Mouse (Mus musculus) embryonic facial prominence, embryonic 13.5 days (tissue): ENCODE results near the gene Ankrd34a. TPM values are rescaled to one million over a fixed set of nuclear protein-coding genes. Genes with fewer than 3 reads are reported as not detected.

Experiments
- ATAC-seq: fragments of 200-750 bp; cut with Nextera tagmentation; 2 replicates; pipeline ENCODE4 v1.8.0; 2017; ENCODE audit warnings: low read depth; ENCODE audit not compliant: insufficient number of reproducible peaks, insufficient read depth, low FRiP score, low TSS enrichment
- H3K27ac ChIP-seq: fragments of 300-500 bp; sonication (generic); 2 replicates; pipeline ENCODE4 v1.5.1; 2015; ENCODE audit warnings: moderate library complexity, mild to moderate bottlenecking, inconsistent platforms
- H3K27me3 ChIP-seq: fragments of 300-500 bp; sonication (generic); 2 replicates; pipeline ENCODE4 v1.6.1; 2015; ENCODE audit warnings: mild to moderate bottlenecking, inconsistent platforms
- H3K36me3 ChIP-seq: fragments of 300-500 bp; sonication (generic); 2 replicates; pipeline ENCODE4 v1.6.1; 2015; ENCODE audit warnings: mild to moderate bottlenecking, inconsistent platforms
- H3K4me1 ChIP-seq: fragments of 300-500 bp; sonication (generic); 2 replicates; pipeline ENCODE4 v1.6.1; 2015; ENCODE audit warnings: inconsistent platforms
- H3K4me2 ChIP-seq: fragments of 300-500 bp; sonication (generic); 2 replicates; pipeline ENCODE4 v1.6.1; 2015; ENCODE audit warnings: moderate library complexity, mild to moderate bottlenecking, inconsistent platforms
- H3K4me3 ChIP-seq: fragments of 300-500 bp; sonication (generic); 2 replicates; pipeline ENCODE4 v1.5.1; 2015; ENCODE audit warnings: mild to moderate bottlenecking, inconsistent platforms
- H3K9ac ChIP-seq: fragments of 300-500 bp; sonication (generic); 2 replicates; pipeline ENCODE4 v1.6.1; 2015; ENCODE audit warnings: mild to moderate bottlenecking, inconsistent platforms
- H3K9me3 ChIP-seq: fragments of 300-500 bp; sonication (generic); 2 replicates; pipeline ENCODE4 v1.6.1; 2016; ENCODE audit warnings: inconsistent platforms
- WGBS: fragments of 180-500 bp; shearing (Covaris S2); methylation state at CpG from one replicate; pipeline ENCODE4 v1.1.7; 2015; ENCODE audit warnings: mixed read lengths; 5-methylcytosine and 5-hydroxymethylcytosine counted together
- polyA plus RNA-seq: library from polyadenylated mRNA; unstranded; fragments of >200 nt; fragmentation: Nextera tagmentation; extraction: Ambion mirVana; gene quantifications from 2 replicates; pipeline ENCODE4 v1.2.1, GENCODE M21; 2015

Ankrd34a gene
- polyA plus RNA-seq, 1 experiment from 2014 or later: 3.2 TPM

DNA sequence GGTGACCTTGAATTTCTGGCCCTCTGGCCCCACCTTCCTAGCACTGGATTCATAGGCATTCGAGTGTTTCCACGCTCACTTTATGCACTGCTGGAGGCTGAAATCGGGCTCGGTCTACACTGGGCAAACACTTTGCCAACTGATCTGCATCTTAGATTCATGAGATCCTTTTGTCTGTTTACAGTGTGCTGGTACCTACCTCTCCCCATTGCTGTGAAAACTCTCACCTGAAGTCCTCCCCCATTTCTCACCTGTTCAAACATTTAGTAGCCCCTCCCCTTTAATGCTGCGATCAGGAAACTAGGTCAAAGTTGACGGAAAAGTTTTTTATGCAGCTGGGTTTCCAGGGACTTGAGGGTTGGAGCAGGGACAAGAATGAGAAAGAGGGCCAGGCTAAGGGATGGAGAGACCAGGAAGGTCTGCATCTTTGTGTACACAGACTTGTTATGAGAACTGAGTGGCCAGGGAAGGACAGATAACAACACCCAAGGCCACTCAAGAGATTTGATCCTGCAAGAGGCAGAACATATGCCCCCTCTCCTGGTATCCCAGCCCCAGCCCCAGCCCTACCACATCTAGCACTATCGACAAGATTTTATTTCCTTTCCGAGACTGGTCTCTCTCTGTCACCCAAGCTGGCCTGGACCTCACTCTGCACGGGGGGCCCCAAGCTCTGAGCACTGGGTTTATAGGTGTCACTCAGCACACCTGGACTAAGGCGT lies 32.4 kb upstream of the Ankrd34a start:
- H3K4me1 ChIP-seq: peaks cover 34% of the 10 kb centered on the region
- peak overlapping the region; percentile 51; the same call in 1 of the 2 replicates for H3K27ac ChIP-seq
- no peak overlapping the region for H3K4me3 ChIP-seq
- H3K4me2 ChIP-seq: no peak overlapping the region
- no peaks in the 10 kb centered on the region for H3K27me3 ChIP-seq
- peaks cover 22% of the 10 kb centered on the region for H3K36me3 ChIP-seq
- H3K9me3 ChIP-seq: no peaks in the 10 kb centered on the region
- 69% methylated on average over 10 of the region's 10 CpGs for WGBS
- no peak for ATAC-seq
- no peak overlapping the region for H3K9ac ChIP-seq

- Histone ChIP-seq H3K9me3 (no peaks in the 10 kb centered on the region), H3K36me3 (peaks cover 19% of the 10 kb centered on the region), H3K27me3 (no peaks in the 10 kb centered on the region), H3K9ac (no peak overlapping the region), H3K4me2 (no peak overlapping the region), H3K4me1 (peaks cover 30% of the 10 kb centered on the region), H3K4me3 (no peak overlapping the region), H3K27ac (peak overlapping the region; percentile 51; the same call in 1 of the 2 replicates)
- WGBS: 43% methylated on average over 7 of the region's 7 CpGs
- no peak for ATAC-seq
These were observed 31.8 kb upstream of the Ankrd34a start for GRCm38 (mm10) chr3:96564633-96565032.

DNA sequence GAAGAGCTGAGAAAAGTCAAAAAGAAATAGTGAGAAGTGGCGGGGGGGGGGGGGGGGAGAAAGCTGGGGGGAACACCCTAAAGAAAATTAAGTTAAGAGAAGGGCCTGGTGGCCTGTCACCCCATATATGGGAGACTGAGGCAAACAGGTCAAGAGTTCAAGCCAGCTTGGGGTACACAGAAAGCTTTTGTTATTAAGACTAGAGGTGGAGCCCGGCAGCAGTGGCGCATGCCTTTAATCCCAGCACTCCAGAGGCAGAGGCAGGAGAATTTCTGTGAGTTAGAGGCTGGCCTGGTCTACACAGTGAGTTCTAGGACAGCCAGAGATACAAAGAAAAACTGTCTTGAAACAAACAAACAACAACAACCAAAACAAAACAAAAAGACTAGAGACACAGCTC lies 31.3 kb upstream of the Ankrd34a start:
- no peak for ATAC-seq
- Histone ChIP-seq H3K27ac (no peak overlapping the region), H3K9me3 (no peaks in the 10 kb centered on the region), H3K4me1 (peaks cover 25% of the 10 kb centered on the region), H3K27me3 (no peaks in the 10 kb centered on the region), H3K4me2 (no peak overlapping the region), H3K36me3 (peaks cover 14% of the 10 kb centered on the region), H3K9ac (no peak overlapping the region), H3K4me3 (no peak overlapping the region)
- WGBS: 67% methylated on average over 3 of the region's 3 CpGs

- Histone ChIP-seq H3K4me1 (peaks cover 11% of the 10 kb centered on the region; the same call in 1 of the 2 replicates), H3K9me3 (no peaks in the 10 kb centered on the region), H3K36me3 (no peaks in the 10 kb centered on the region), H3K27ac (no peak overlapping the region), H3K4me3 (no peak overlapping the region), H3K27me3 (no peaks in the 10 kb centered on the region), H3K4me2 (no peak overlapping the region), H3K9ac (no peak overlapping the region)
- WGBS: 84% methylated on average over 8 of the region's 8 CpGs
- no peak for ATAC-seq
These were observed 29.6 kb upstream of the Ankrd34a start for GRCm38 (mm10) chr3:96566661-96567450.

DNA sequence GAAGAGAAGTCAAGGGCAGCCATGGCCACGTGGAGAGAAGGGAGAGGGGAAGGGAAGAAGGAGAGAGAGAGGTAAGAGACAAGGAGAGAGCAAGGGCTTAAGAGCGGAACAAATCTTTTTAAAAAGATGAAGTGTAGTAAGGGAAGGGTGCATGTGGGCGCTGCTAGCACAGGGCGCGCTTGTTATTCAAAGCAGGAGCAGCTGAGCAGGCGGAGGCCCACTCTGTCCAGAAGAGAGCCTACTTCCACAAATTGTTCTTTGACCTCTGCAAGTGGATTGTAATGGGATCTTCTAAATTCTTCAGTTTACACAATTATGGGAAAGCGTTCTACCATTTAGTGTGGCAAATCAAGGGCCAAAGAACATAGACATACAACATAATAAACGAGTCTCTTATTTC lies 27.8 kb upstream of the Ankrd34a start:
- no peak overlapping the region for H3K27ac ChIP-seq
- no peaks in the 10 kb centered on the region for H3K36me3 ChIP-seq
- 69% methylated on average over 8 of the region's 8 CpGs for WGBS
- H3K9me3 ChIP-seq: no peaks in the 10 kb centered on the region
- peaks cover 11% of the 10 kb centered on the region; the same call in 1 of the 2 replicates for H3K4me1 ChIP-seq
- H3K4me2 ChIP-seq: no peak overlapping the region
- no peak for ATAC-seq
- no peak overlapping the region for H3K4me3 ChIP-seq
- no peaks in the 10 kb centered on the region for H3K27me3 ChIP-seq
- H3K9ac ChIP-seq: no peak overlapping the region

DNA sequence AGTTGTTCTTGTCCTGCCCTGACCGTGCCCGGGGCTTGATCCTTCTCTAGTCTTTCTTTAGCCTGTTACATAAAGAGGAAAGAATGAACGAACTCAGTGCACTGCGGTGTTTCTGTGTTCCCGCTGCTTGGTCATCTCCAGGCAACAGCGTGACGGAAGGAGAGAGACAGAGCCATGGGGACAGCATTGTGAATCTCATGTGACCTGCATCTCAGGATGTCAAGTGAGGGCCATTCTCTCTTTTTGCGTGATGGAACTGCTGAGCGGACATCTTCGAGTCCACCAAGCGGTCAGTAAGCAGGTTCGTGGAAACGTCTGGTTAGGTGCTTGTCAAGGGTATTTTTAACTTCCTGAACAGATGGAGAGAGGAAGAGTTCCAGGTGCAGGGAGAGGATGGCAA lies 26.9 kb upstream of the Ankrd34a start:
- no peak overlapping the region for H3K27ac ChIP-seq
- no peak for ATAC-seq
- H3K9me3 ChIP-seq: no peaks in the 10 kb centered on the region
- H3K9ac ChIP-seq: no peak overlapping the region
- H3K36me3 ChIP-seq: no peaks in the 10 kb centered on the region
- no peaks in the 10 kb centered on the region for H3K27me3 ChIP-seq
- no peak overlapping the region for H3K4me2 ChIP-seq
- no peak overlapping the region for H3K4me3 ChIP-seq
- H3K4me1 ChIP-seq: peaks cover 3% of the 10 kb centered on the region; the same call in 1 of the 2 replicates
- 94% methylated on average over 13 of the region's 13 CpGs for WGBS

DNA sequence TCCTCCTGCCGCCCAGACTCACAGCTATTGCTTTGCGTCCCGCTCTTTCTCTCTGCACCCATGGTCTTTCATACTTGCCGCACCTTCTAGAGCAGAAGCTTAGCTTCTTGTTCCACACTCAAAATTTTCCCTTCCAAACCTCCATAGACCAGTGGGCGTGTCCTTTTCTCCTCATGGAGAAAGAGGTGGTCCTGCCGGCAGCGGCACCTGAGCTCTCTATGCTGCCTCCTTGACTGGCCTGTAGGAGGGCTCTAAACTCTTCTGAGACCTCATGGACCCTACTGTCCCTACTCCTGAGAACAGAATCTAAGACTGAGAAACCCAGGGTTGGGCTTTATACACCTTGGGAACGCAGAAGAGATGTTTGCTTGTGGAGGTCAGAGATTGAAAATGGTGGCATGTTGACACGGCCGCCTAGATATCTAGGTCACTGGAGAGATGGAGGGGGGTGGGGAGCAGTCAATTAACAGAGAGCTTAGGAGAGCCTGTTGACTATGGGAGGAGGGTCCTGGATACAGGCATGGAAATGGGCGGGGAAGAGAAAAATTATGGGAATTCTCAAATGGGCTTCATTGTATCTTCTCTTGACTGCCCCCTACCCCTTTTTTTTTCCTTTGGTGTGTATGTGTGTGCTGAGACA lies 26.4 kb upstream of the Ankrd34a start:
- no peak for ATAC-seq
- Histone ChIP-seq H3K4me1 (no peaks in the 10 kb centered on the region), H3K36me3 (no peaks in the 10 kb centered on the region), H3K27me3 (no peaks in the 10 kb centered on the region), H3K27ac (no peak overlapping the region), H3K9ac (no peak overlapping the region), H3K4me2 (no peak overlapping the region), H3K4me3 (no peak overlapping the region), H3K9me3 (no peaks in the 10 kb centered on the region)
- 88% methylated on average over 11 of the region's 11 CpGs for WGBS

- ATAC-seq: no peak
- H3K4me3 ChIP-seq: no peak overlapping the region
- WGBS: 57% methylated on average over 7 of the region's 7 CpGs
- no peak overlapping the region for H3K4me2 ChIP-seq
- no peak overlapping the region for H3K27ac ChIP-seq
- H3K36me3 ChIP-seq: no peaks in the 10 kb centered on the region
- no peak overlapping the region for H3K9ac ChIP-seq
- H3K4me1 ChIP-seq: 0 out of 2 replicates have a peak, but pooled peaks cover 3% of the 10 kb centered on the region
- H3K9me3 ChIP-seq: no peaks in the 10 kb centered on the region
- H3K27me3 ChIP-seq: no peaks in the 10 kb centered on the region
These were observed 25.8 kb upstream of the Ankrd34a start for GRCm38 (mm10) chr3:96570643-96571042.

GRCm38 (mm10) chr3:96571336-96571735 lies 25.1 kb upstream of the Ankrd34a start:
- Histone ChIP-seq H3K36me3 (no peaks in the 10 kb centered on the region), H3K9ac (no peak overlapping the region), H3K27ac (no peak overlapping the region), H3K27me3 (no peaks in the 10 kb centered on the region), H3K4me3 (no peak overlapping the region), H3K4me2 (no peak overlapping the region), H3K9me3 (no peaks in the 10 kb centered on the region), H3K4me1 (peaks cover 7% of the 10 kb centered on the region)
- no peak for ATAC-seq
- 85% methylated on average over 2 of the region's 2 CpGs for WGBS

GRCm38 (mm10) chr3:96571896-96572698 lies 24.3 kb upstream of the Ankrd34a start:
- Histone ChIP-seq H3K9me3 (no peaks in the 10 kb centered on the region), H3K9ac (no peak overlapping the region), H3K27ac (no peak overlapping the region), H3K4me1 (peaks cover 15% of the 10 kb centered on the region), H3K27me3 (no peaks in the 10 kb centered on the region), H3K4me2 (no peak overlapping the region), H3K4me3 (no peak overlapping the region), H3K36me3 (no peaks in the 10 kb centered on the region)
- 70% methylated on average over 16 of the region's 16 CpGs for WGBS
- no peak for ATAC-seq
